Mouse (Mus musculus) lung, postnatal 0 days (tissue): Measurements from ENCODE around the gene Kcnh4. TPM values are rescaled to one million over a fixed set of nuclear protein-coding genes. Genes with fewer than 3 reads are reported as not detected.

Source experiments
- ATAC-seq: fragments of 200-750 bp; cut with Nextera tagmentation; 2 replicates; pipeline ENCODE4 v1.8.0; 2017; ENCODE audit warnings: moderate library complexity
- DNase-seq: peaks from one replicate; pipeline ENCODE4 v3.0.0-alpha.2; 2016; ENCODE audit warnings: low spot score
- H3K27ac ChIP-seq: fragments of 300-500 bp; sonication (generic); 2 replicates; pipeline ENCODE4 v1.5.1; 2014; ENCODE audit warnings: antibody characterized with exemption, mild to moderate bottlenecking, low read length, mixed read lengths
- H3K27me3 ChIP-seq: fragments of 300-500 bp; sonication (generic); replicated peaks from 2 replicates; pipeline ENCODE4 v1.6.1; 2014; ENCODE audit warnings: low read length, mixed read lengths; ENCODE audit not compliant: insufficient read depth
- H3K36me3 ChIP-seq: fragments of 300-500 bp; sonication (generic); 2 replicates; pipeline ENCODE4 v1.6.1; 2014; ENCODE audit warnings: low read length, mixed read lengths; ENCODE audit not compliant: insufficient read depth
- H3K4me1 ChIP-seq: fragments of 300-500 bp; sonication (generic); 2 replicates; pipeline ENCODE4 v1.6.1; 2014; ENCODE audit warnings: antibody characterized with exemption, low read depth, low read length, mixed read lengths; ENCODE audit not compliant: insufficient read depth
- H3K4me2 ChIP-seq: fragments of 300-500 bp; sonication (generic); replicated peaks from 2 replicates; pipeline ENCODE4 v1.6.1; 2014; ENCODE audit warnings: low read depth, mild to moderate bottlenecking, low read length, moderate library complexity, mixed read lengths
- H3K4me3 ChIP-seq: fragments of 300-500 bp; sonication (generic); 2 replicates; pipeline ENCODE4 v1.5.1; 2014; ENCODE audit warnings: low read depth, low read length
- H3K9ac ChIP-seq: fragments of 300-500 bp; sonication (generic); replicated peaks from 2 replicates; pipeline ENCODE4 v1.6.1; 2014; ENCODE audit warnings: low read depth, mild to moderate bottlenecking
- H3K9me3 ChIP-seq: fragments of 300-500 bp; sonication (generic); 2 replicates; pipeline ENCODE4 v1.6.1; 2016; ENCODE audit warnings: low read length, mixed read lengths
- CTCF ChIP-seq: IDR thresholded peaks from 2 replicates; pipeline ENCODE4 v1.5.1; 2016; ENCODE audit warnings: antibody characterized with exemption, mild to moderate bottlenecking
- EP300 ChIP-seq: IDR thresholded peaks from 2 replicates; pipeline ENCODE4 v1.6.1; 2016; ENCODE audit warnings: antibody characterized with exemption, mild to moderate bottlenecking, control low read depth
- WGBS: fragments of 180-500 bp; shearing (Covaris S2); extraction: QIAGEN DNeasy Blood & Tissue Kit; methylation state at CpG from one replicate; pipeline ENCODE4 v1.1.7; 2014; 5-methylcytosine and 5-hydroxymethylcytosine counted together
- polyA plus RNA-seq: library from polyadenylated mRNA; unstranded; fragments of >200 nt; fragmentation: Nextera tagmentation; extraction: Ambion mirVana; gene quantifications from 2 replicates; pipeline ENCODE4 v1.2.1, GENCODE M21; 2015

Gene Kcnh4
- polyA plus RNA-seq, 1 experiment from 2014 or later = not detected

DNA sequence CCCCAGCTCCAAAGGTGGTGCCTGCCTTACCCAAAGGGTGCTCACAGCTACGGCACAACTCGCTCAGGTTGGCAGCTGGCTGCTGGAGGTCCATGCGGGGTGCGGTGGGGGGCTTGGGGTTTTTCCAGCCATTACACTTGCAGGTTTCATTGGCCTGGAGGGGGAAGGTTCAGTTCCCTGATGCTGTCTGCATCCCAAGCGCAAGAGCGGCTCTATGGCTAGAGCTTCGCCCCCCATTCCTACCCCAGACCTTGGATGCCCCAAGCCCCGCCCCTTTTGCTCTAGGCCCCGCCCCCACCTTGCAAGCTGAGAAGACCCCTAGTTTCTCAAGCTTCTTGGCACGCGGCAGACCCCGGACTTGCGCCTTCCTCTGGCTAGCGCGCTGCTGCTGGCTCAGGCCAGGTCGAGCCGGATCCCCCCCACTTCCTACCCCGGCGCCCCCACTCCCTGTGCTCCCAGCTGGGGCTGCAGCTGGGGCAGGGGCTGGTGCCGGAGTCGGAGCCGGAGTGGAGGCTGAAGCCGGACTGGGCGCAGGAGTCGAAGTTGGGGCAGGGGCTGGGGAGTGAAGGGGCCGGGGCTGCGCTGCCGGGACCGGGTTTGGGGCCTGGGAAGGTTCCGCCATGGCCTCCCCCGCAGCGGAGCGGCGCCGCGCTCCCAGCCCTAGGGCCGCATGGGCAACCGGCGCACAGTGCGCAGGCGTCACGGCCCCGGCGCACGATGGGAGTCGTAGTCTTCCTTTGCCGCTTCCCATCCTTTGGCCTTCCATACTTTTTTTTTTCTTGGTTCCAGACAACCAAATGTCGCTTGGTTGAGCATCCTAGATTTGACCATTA, 47.7 kb downstream of the Kcnh4 start, which contains the start of gene Kat2a:
TSS of gene Kat2a (minus strand) at position 683 of the 833 bp plus-strand sequence.
- TF ChIP-seq CTCF (no peak), EP300 (no peak)
- H3K27me3 ChIP-seq = no peaks in the 10 kb centered on the region
- H3K4me3 ChIP-seq = peak within 1 kb of the TSS; percentile 80
- H3K4me1 ChIP-seq = peaks cover 16% of the 10 kb centered on the region; the same call in 1 of the 2 replicates
- H3K27ac ChIP-seq = 0 out of 2 replicates have a peak within 1 kb of the TSS, but pooled peaks have one; percentile 62
- peak within 1 kb of the TSS; percentile 99 for H3K4me2 ChIP-seq
- DNase-seq = peak; percentile 88
- 3% methylated on average over 43 of the region's 48 CpGs for WGBS
- H3K9ac ChIP-seq = peak within 1 kb of the TSS; percentile 64
- ATAC-seq = peak; percentile 90
- H3K9me3 ChIP-seq = no peaks in the 10 kb centered on the region
- H3K36me3 ChIP-seq = peaks cover 21% of the 10 kb centered on the region; the same call in 1 of the 2 replicates

DNA sequence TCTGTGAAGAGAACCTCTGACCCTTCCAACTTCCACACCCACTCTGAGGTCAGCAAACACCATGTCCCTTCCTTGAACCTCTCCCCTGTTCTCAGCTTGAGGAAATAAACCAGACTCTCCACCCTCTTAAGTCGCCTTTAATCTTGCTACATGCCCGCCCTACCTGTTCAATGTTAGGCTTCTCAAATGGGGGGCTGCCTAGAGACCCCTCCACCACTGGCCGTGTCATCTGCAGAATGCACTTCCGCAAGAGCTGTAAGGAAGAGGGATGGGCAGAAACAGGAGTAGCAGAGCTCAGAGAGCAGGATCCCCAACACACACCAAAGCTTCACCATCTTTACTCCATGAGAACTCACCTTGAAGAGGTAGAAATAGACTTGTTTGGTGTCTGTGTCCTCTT, 48.8 kb downstream of the Kcnh4 start:
- no peak for DNase-seq
- no peak overlapping the region for H3K27ac ChIP-seq
- no peaks in the 10 kb centered on the region for H3K9me3 ChIP-seq
- no peak overlapping the region for H3K4me3 ChIP-seq
- H3K4me1 ChIP-seq = peaks cover 16% of the 10 kb centered on the region; the same call in 1 of the 2 replicates
- H3K36me3 ChIP-seq = peaks cover 20% of the 10 kb centered on the region
- no peak for ATAC-seq
- no peaks in the 10 kb centered on the region for H3K27me3 ChIP-seq
- H3K9ac ChIP-seq = no peak overlapping the region
- TF ChIP-seq CTCF = no peak
- no peak for TF ChIP-seq EP300
- 63% methylated on average over 4 of the region's 4 CpGs for WGBS
- no peak overlapping the region for H3K4me2 ChIP-seq

GRCm38 (mm10) chr11:100710528-100710927, 49.2 kb downstream of the Kcnh4 start:
- H3K4me2 ChIP-seq = no peak overlapping the region
- 85% methylated on average over 15 of the region's 15 CpGs for WGBS
- no peak overlapping the region for H3K27ac ChIP-seq
- no peak for DNase-seq
- H3K4me3 ChIP-seq = no peak overlapping the region
- H3K9me3 ChIP-seq = no peaks in the 10 kb centered on the region
- no peak for TF ChIP-seq CTCF
- no peak for TF ChIP-seq EP300
- no peak for ATAC-seq
- H3K9ac ChIP-seq = no peak overlapping the region
- H3K4me1 ChIP-seq = peaks cover 16% of the 10 kb centered on the region; the same call in 1 of the 2 replicates
- peaks cover 20% of the 10 kb centered on the region for H3K36me3 ChIP-seq
- no peaks in the 10 kb centered on the region for H3K27me3 ChIP-seq

GRCm38 (mm10) chr11:100709201-100709810, 50.4 kb downstream of the Kcnh4 start:
- no peak for ATAC-seq
- no peak overlapping the region for H3K4me2 ChIP-seq

DNA sequence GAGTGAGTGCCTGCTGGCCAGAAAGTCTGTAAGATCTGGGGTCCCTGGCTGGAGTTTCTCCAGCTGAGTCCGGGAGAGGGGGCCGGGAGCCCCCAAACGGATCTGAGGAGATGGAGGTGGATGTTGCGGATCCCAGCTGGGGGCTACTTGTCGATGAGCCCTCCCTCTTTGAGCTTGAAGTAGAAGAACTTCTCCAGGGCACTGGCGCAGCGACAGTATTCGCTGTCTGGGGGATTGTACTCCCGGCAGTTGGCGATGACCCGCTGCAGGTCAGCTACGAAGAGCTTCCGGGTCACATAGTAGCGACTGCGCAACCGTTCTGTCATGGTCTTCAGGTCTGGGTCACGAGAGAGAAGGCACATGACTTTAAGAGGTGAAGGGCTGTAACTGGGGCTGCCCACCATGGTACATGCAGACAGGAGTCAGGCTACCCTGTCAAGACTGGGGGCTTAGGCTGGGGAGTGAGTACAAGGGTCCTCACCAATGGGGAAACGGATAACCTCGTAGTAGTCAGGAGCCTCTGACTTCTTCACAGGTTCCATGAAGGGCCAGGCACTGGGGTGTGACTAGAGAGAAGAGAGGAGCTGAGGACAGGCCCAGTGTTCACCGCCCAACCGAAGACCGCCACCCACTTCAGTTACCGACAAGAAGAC, 54.5 kb downstream of the Kcnh4 start:
- no peak for TF ChIP-seq EP300
- no peak for TF ChIP-seq CTCF

More at GRCm38 (mm10) chr11:100709201-100709810, 50.4 kb downstream of the Kcnh4 start:
- Histone ChIP-seq H3K27me3 (no peaks in the 10 kb centered on the region), H3K27ac (no peak overlapping the region), H3K9me3 (no peaks in the 10 kb centered on the region), H3K4me1 (peaks cover 13% of the 10 kb centered on the region; the same call in 1 of the 2 replicates), H3K9ac (no peak overlapping the region), H3K36me3 (peaks cover 21% of the 10 kb centered on the region; the same call in 1 of the 2 replicates), H3K4me3 (no peak overlapping the region)
- TF ChIP-seq EP300 (no peak), CTCF (no peak)
- no peak for DNase-seq
- WGBS = 93% methylated on average over 9 of the region's 9 CpGs

More for the DNA sequence above, 54.5 kb downstream of the Kcnh4 start:
- Histone ChIP-seq H3K27me3 (no peaks in the 10 kb centered on the region), H3K4me1 (peaks cover 9% of the 10 kb centered on the region; the same call in 1 of the 2 replicates), H3K9me3 (no peaks in the 10 kb centered on the region), H3K9ac (no peak overlapping the region), H3K4me3 (no peak overlapping the region), H3K4me2 (no peak overlapping the region), H3K27ac (no peak overlapping the region), H3K36me3 (peaks cover 21% of the 10 kb centered on the region; the same call in 1 of the 2 replicates)
- DNase-seq = no peak
- no peak for ATAC-seq
- 87% methylated on average over 23 of the region's 23 CpGs for WGBS
